Mouse (Mus musculus) myocyte (in vitro differentiated cells): ENCODE results near the gene Plod1. TPM values are rescaled to one million over a fixed set of nuclear protein-coding genes. Genes with fewer than 3 reads are reported as not detected.

ENCODE experiments used
- H3K27me3 ChIP-seq: one replicate; pipeline ENCODE4 v1.6.1; 2011; ENCODE audit not compliant: control insufficient read depth, insufficient read depth, insufficient read length
- H3K36me3 ChIP-seq: one replicate; pipeline ENCODE4 v1.6.1; 2011; ENCODE audit not compliant: control insufficient read depth, insufficient read depth
- H3K4me2 ChIP-seq: one replicate; pipeline ENCODE4 v1.6.1; 2011; ENCODE audit warnings: low read depth, control low read depth
- H3K4me3 ChIP-seq: one replicate; pipeline ENCODE4 v1.5.1; 2011; ENCODE audit warnings: mild to moderate bottlenecking, control low read depth, moderate library complexity
- H3K79me2 ChIP-seq: one replicate; pipeline ENCODE4 v1.6.1; 2011; ENCODE audit not compliant: control insufficient read depth, insufficient read depth
- H3ac ChIP-seq: one replicate; pipeline ENCODE4 v1.6.1; 2011; ENCODE audit not compliant: control insufficient read depth, insufficient read length
- CEBPB ChIP-seq: IDR thresholded peaks from 2 replicates; pipeline ENCODE4 v1.6.1; 2011; ENCODE audit warnings: mild to moderate bottlenecking, moderate library complexity; ENCODE audit not compliant: poor library complexity, insufficient read depth, severe bottlenecking
- E2F4 ChIP-seq: IDR thresholded peaks from one replicate; pipeline ENCODE4 v1.6.1; 2011; ENCODE audit warnings: mild to moderate bottlenecking, control low read depth, moderate library complexity; ENCODE audit not compliant: insufficient read depth
- MAX ChIP-seq: IDR thresholded peaks from one replicate; pipeline ENCODE4 v1.6.1; 2011; ENCODE audit warnings: low read depth, mild to moderate bottlenecking, control low read depth
- MYOD1 ChIP-seq, 3 experiments: IDR thresholded peaks; one replicate each; pipeline ENCODE4 v1.6.1; 2011; ENCODE audit warnings: control low read depth in 2 of 3, low read depth in 2 of 3, mild to moderate bottlenecking in 2 of 3, moderate library complexity in 1 of 3; ENCODE audit not compliant: insufficient read length in 2 of 3, control insufficient read depth in 1 of 3
- MYOG ChIP-seq, 3 experiments: IDR thresholded peaks; one replicate each; pipeline ENCODE4 v1.6.1; 2011; ENCODE audit warnings: control low read depth in 2 of 3, low read depth in 2 of 3, mild to moderate bottlenecking in 2 of 3; ENCODE audit not compliant: insufficient read length in 2 of 3, control insufficient read depth in 1 of 3, insufficient read depth in 1 of 3
- POLR2A ChIP-seq: IDR thresholded peaks from one replicate; pipeline ENCODE4 v1.6.1; 2011; ENCODE audit warnings: low read depth, mild to moderate bottlenecking, control low read depth, moderate library complexity; ENCODE audit not compliant: insufficient read length
- POLR2AphosphoS2 ChIP-seq: IDR thresholded peaks from one replicate; pipeline ENCODE4 v1.6.1; 2011; ENCODE audit warnings: low read depth, control low read depth; ENCODE audit not compliant: insufficient read length
- REST ChIP-seq: IDR thresholded peaks from one replicate; pipeline ENCODE4 v1.6.1; 2011; ENCODE audit warnings: mild to moderate bottlenecking, control low read depth, moderate library complexity; ENCODE audit not compliant: insufficient read depth, insufficient read length
- SRF ChIP-seq: IDR thresholded peaks from one replicate; pipeline ENCODE4 v1.6.1; 2011; ENCODE audit warnings: low read depth; ENCODE audit not compliant: control insufficient read depth, insufficient read length
- TCF12 ChIP-seq: IDR thresholded peaks from one replicate; pipeline ENCODE4 v1.6.1; 2011; ENCODE audit warnings: mild to moderate bottlenecking, control low read depth; ENCODE audit not compliant: poor library complexity, insufficient read depth, severe bottlenecking
- TCF3 ChIP-seq: IDR thresholded peaks from one replicate; pipeline ENCODE4 v1.6.1; 2011; ENCODE audit warnings: low read depth, control low read depth; ENCODE audit not compliant: insufficient read length
- USF1 ChIP-seq: IDR thresholded peaks from one replicate; pipeline ENCODE4 v1.6.1; 2011; ENCODE audit warnings: low read depth, mild to moderate bottlenecking, control low read depth, moderate library complexity
- polyA plus RNA-seq: library from polyadenylated mRNA; unstranded; fragments of >200 nt; fragmentation: generic; extraction: Trizol; gene quantifications from one replicate; pipeline ENCODE4 v1.2.1, GENCODE M21; 2012; ENCODE audit warnings: missing spikeins

The Plod1 gene
- polyA plus RNA-seq, 1 experiment, result 77.2 TPM

GRCm38 (mm10) chr4:147938148-147939096 is 1.9 kb upstream of the Plod1 start:
- Histone ChIP-seq H3K36me3 (no peaks in the 10 kb centered on the region), H3K27me3 (no peaks in the 10 kb centered on the region), H3K4me2 (peak overlapping the region; percentile 26), H3K4me3 (no peak overlapping the region), H3K79me2 (peaks cover 35% of the 10 kb centered on the region), H3ac (no peak overlapping the region)
- TF ChIP-seq TCF3 (no peak), CEBPB (no peak), POLR2A (no peak), TCF12 (no peak), MAX (no peak), MYOG (IDR thresholded peaks at IDR 0.05; ENCODE audit: control insufficient read depth in 1 of 3, insufficient read depth in 1 of 3, insufficient read length in 2 of 3, low read depth in 2 of 3) (no peak), SRF (no peak), E2F4 (no peak), REST (no peak), MYOD1 (IDR thresholded peaks at IDR 0.05; ENCODE audit: control insufficient read depth in 1 of 3, insufficient read length in 2 of 3, low read depth in 2 of 3) (no peak), POLR2AphosphoS2 (no peak), USF1 (no peak)

- no peak overlapping the region for H3ac ChIP-seq
- H3K36me3 ChIP-seq, result no peaks in the 10 kb centered on the region
- peaks cover 25% of the 10 kb centered on the region for H3K79me2 ChIP-seq
- H3K4me2 ChIP-seq, result peak overlapping the region; percentile 95
- no peaks in the 10 kb centered on the region for H3K27me3 ChIP-seq
- no peak for TF ChIP-seq REST
- no peak for TF ChIP-seq USF1
- no peak for TF ChIP-seq MAX
- TF ChIP-seq TCF3, result no peak
- TF ChIP-seq E2F4, result no peak
- no peak for TF ChIP-seq POLR2AphosphoS2
- no peak for TF ChIP-seq SRF
- TF ChIP-seq MYOD1 (IDR thresholded peaks at IDR 0.05; ENCODE audit: control insufficient read depth in 1 of 3, insufficient read length in 2 of 3, low read depth in 2 of 3), result no peak
- no peak for TF ChIP-seq CEBPB
- TF ChIP-seq POLR2A, result no peak
- TF ChIP-seq MYOG (IDR thresholded peaks at IDR 0.05; ENCODE audit: control insufficient read depth in 1 of 3, insufficient read depth in 1 of 3, insufficient read length in 2 of 3, low read depth in 2 of 3), result no peak
- no peak for TF ChIP-seq TCF12
- peak overlapping the region; percentile 52 for H3K4me3 ChIP-seq
These were observed 919 bp upstream of the Plod1 start for GRCm38 (mm10) chr4:147937486-147937885.

GRCm38 (mm10) chr4:147937021-147937420 is 454 bp upstream of the Plod1 start:
- Histone ChIP-seq H3K4me2 (peak overlapping the region; percentile 95), H3K4me3 (peak overlapping the region; percentile 52), H3ac (peak overlapping the region; percentile 53), H3K79me2 (peaks cover 21% of the 10 kb centered on the region), H3K27me3 (no peaks in the 10 kb centered on the region), H3K36me3 (no peaks in the 10 kb centered on the region)
- TF ChIP-seq MYOG (IDR thresholded peaks at IDR 0.05; ENCODE audit: control insufficient read depth in 1 of 3, insufficient read depth in 1 of 3, insufficient read length in 2 of 3, low read depth in 2 of 3), result no peak
- no peak for TF ChIP-seq TCF3
- no peak for TF ChIP-seq REST
- no peak for TF ChIP-seq CEBPB
- no peak for TF ChIP-seq POLR2AphosphoS2

DNA sequence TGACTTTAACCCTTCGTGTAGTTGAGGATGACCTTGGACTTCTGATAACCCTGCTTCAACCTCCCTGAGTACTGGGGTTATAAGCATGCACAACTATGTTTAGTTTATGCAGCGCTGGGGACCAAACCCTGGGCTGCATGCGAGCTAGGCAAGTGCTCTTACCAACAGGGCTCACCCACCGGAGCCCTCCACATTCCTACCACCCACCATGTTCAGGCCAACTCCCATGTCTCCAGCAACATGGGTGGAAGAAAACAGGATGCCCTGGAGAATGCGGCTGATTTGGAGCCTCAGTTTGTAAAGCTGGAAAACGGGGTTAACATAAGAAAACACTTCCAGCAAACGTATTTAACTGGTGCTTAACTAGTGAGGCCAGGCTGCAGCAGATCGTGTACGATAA is 663 bp downstream of the Plod1 start:
- Histone ChIP-seq H3K36me3 (no peaks in the 10 kb centered on the region), H3ac (peak overlapping the region; percentile 53), H3K27me3 (no peaks in the 10 kb centered on the region), H3K4me3 (peak overlapping the region; percentile 52), H3K79me2 (peaks cover 14% of the 10 kb centered on the region), H3K4me2 (peak overlapping the region; percentile 95)
- TF ChIP-seq CEBPB (no peak), REST (no peak), POLR2AphosphoS2 (no peak), MYOG (IDR thresholded peaks at IDR 0.05; ENCODE audit: control insufficient read depth in 1 of 3, insufficient read depth in 1 of 3, insufficient read length in 2 of 3, low read depth in 2 of 3) (no peak), SRF (no peak), MYOD1 (IDR thresholded peaks at IDR 0.05; ENCODE audit: control insufficient read depth in 1 of 3, insufficient read length in 2 of 3, low read depth in 2 of 3) (no peak), E2F4 (no peak), TCF3 (no peak), MAX (no peak), USF1 (no peak), POLR2A (no peak), TCF12 (no peak)
